Mouse (Mus musculus) limb, embryonic 12.5 days (tissue): ENCODE measurements around the gene Sptb. TPM values are rescaled to one million over a fixed set of nuclear protein-coding genes. Genes with fewer than 3 reads are reported as not detected.
A peak's percentile ranks its signal among the peaks of the same experiment; 100 is the strongest.

Experiments
- ATAC-seq: fragments of 200-750 bp; cut with Nextera tagmentation; 2 replicates; pipeline ENCODE4 v1.8.0; 2017; ENCODE audit warnings: low read depth, moderate TSS enrichment; ENCODE audit not compliant: insufficient number of reproducible peaks, insufficient read depth, low FRiP score, low TSS enrichment
- H3K27ac ChIP-seq: fragments of 300-500 bp; sonication (generic); 2 replicates; pipeline ENCODE4 v1.5.1; 2016; ENCODE audit warnings: mild to moderate bottlenecking, moderate library complexity
- H3K27me3 ChIP-seq: fragments of 300-500 bp; sonication (generic); 2 replicates; pipeline ENCODE4 v1.6.1; 2016; ENCODE audit warnings: mild to moderate bottlenecking, moderate library complexity
- H3K36me3 ChIP-seq: fragments of 300-500 bp; sonication (generic); 2 replicates; pipeline ENCODE4 v1.6.1; 2016; ENCODE audit warnings: mild to moderate bottlenecking, moderate library complexity
- H3K4me1 ChIP-seq: fragments of 300-500 bp; sonication (generic); replicated peaks from 2 replicates; pipeline ENCODE4 v1.6.1; 2016
- H3K4me2 ChIP-seq: fragments of 300-500 bp; sonication (generic); 2 replicates; pipeline ENCODE4 v1.6.1; 2016; ENCODE audit warnings: mild to moderate bottlenecking, moderate library complexity
- H3K4me3 ChIP-seq: fragments of 300-500 bp; sonication (generic); replicated peaks from 2 replicates; pipeline ENCODE4 v1.5.1; 2016; ENCODE audit warnings: mild to moderate bottlenecking
- H3K9ac ChIP-seq: fragments of 300-500 bp; sonication (generic); replicated peaks from 2 replicates; pipeline ENCODE4 v1.6.1; 2016; ENCODE audit warnings: mild to moderate bottlenecking, moderate library complexity
- H3K9me3 ChIP-seq: fragments of 300-500 bp; sonication (generic); 2 replicates; pipeline ENCODE4 v1.6.1; 2016; ENCODE audit warnings: mild to moderate bottlenecking, moderate library complexity
- WGBS: fragments of 180-500 bp; shearing (Covaris S2); methylation state at CpG from one replicate; pipeline ENCODE4 v1.1.7; 2016; 5-methylcytosine and 5-hydroxymethylcytosine counted together
- polyA plus RNA-seq: library from polyadenylated mRNA; unstranded; fragments of >200 nt; fragmentation: Nextera tagmentation; extraction: Ambion mirVana; gene quantifications from 2 replicates; pipeline ENCODE4 v1.2.1, GENCODE M21; 2016

Gene Sptb
- 1.3 and 1.7 TPM in 2 replicates for polyA plus RNA-seq

GRCm38 (mm10) chr12:76710351-76711100 lies at the start of gene Sptb:
Sptb (minus strand) TSS chr12:76710547.
- no peaks in the 10 kb centered on the region for H3K36me3 ChIP-seq
- H3K4me2 ChIP-seq = peak within 1 kb of the TSS; percentile 100
- peaks cover 30% of the 10 kb centered on the region for H3K4me1 ChIP-seq
- under 1% methylated on average over 40 of the region's 40 CpGs for WGBS
- no peak within 1 kb of the TSS for H3K27ac ChIP-seq
- H3K9me3 ChIP-seq = no peaks in the 10 kb centered on the region
- peak within 1 kb of the TSS; percentile 70 for H3K4me3 ChIP-seq
- peak within 1 kb of the TSS; percentile 64 for H3K9ac ChIP-seq
- peaks cover 63% of the 10 kb centered on the region for H3K27me3 ChIP-seq
- ATAC-seq = peak; percentile 60; the same call in 1 of the 2 replicates

DNA sequence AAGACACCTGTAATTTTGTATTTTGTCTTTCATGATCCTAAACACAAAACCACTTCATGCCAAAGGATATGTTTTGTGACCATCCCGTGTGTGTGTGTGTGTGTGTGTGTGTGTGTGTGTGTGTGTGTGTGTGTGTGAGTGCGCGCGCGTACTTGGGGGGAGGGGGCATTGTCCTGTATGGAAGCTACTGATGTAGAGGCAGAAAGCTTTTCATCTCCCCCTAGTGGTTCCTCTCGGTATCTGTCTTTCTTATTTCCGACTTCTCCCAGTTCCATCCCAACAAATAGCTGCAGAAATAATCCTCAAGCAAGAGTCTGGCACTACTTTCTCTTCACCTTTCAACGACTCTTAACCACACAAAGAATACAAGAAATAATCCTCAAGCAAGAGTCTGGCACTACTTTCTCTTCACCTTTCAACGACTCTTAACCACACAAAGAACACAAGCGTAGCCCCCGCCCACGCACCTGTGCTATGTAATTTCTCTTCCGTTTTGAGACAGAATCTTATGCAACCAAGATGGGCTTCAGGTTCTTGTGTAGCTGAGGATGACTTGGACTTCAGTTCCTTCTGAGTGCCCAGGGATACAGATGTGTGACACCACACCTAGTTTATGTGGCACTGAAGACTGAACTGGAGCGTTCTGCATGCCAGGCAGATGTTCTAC lies 42.4 kb upstream of the Sptb start:
- no peak overlapping the region for H3K27ac ChIP-seq
- 0 out of 2 replicates have a peak, but pooled peaks cover 3% of the 10 kb centered on the region for H3K9me3 ChIP-seq
- no peaks in the 10 kb centered on the region for H3K36me3 ChIP-seq
- H3K4me3 ChIP-seq = no peak overlapping the region
- no peaks in the 10 kb centered on the region for H3K4me1 ChIP-seq
- no peak overlapping the region for H3K9ac ChIP-seq
- no peak for ATAC-seq
- WGBS = 42% methylated on average over 14 of the region's 14 CpGs
- no peak overlapping the region for H3K4me2 ChIP-seq
- no peaks in the 10 kb centered on the region for H3K27me3 ChIP-seq

DNA sequence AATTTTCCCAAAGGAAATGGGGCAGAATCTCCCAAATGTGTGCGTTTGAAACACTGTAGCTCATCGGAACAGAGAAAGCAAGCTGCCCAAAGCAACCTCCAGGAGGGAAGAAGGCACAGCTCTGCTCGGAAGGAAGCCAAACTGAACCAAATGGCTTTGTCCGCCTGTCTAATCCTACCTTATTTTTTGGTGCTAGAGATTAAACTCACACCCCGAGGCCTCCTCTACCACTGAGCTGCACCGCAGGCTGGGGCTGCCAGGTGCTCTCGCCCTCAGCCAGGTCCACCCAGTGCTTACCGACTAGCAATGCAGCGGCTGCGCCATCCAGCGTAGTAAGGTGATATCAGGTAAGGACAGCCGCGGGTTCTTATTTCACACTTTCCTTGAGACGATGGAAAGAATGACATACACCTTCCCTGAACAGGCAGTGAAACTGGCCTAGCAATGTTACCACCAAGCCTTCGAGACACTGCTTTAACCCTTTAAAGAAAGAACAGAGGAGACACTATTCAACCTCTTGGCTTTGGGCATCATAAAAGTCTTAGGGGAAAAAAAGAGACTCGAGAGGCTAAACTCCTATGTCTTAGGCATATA lies 40.6 kb upstream of the Sptb start:
- H3K9me3 ChIP-seq = 0 out of 2 replicates have a peak, but pooled peaks cover 3% of the 10 kb centered on the region
- no peak overlapping the region for H3K9ac ChIP-seq
- H3K27ac ChIP-seq = no peak overlapping the region
- H3K4me2 ChIP-seq = no peak overlapping the region
- 79% methylated on average over 16 of the region's 16 CpGs for WGBS
- H3K4me1 ChIP-seq = no peaks in the 10 kb centered on the region
- H3K27me3 ChIP-seq = no peaks in the 10 kb centered on the region
- no peak for ATAC-seq
- no peaks in the 10 kb centered on the region for H3K36me3 ChIP-seq
- H3K4me3 ChIP-seq = no peak overlapping the region

- no peak overlapping the region for H3K9ac ChIP-seq
- 95% methylated on average over 4 of the region's 4 CpGs for WGBS
- H3K27ac ChIP-seq = no peak overlapping the region
- no peak overlapping the region for H3K4me2 ChIP-seq
- ATAC-seq = no peak
- H3K27me3 ChIP-seq = no peaks in the 10 kb centered on the region
- no peak overlapping the region for H3K4me3 ChIP-seq
- no peaks in the 10 kb centered on the region for H3K36me3 ChIP-seq
- H3K4me1 ChIP-seq = no peaks in the 10 kb centered on the region
- 0 out of 2 replicates have a peak, but pooled peaks cover 2% of the 10 kb centered on the region for H3K9me3 ChIP-seq
Measured at GRCm38 (mm10) chr12:76727955-76728354, 17.6 kb upstream of the Sptb start.

GRCm38 (mm10) chr12:76722026-76722425 lies 11.7 kb upstream of the Sptb start:
- no peak overlapping the region for H3K9ac ChIP-seq
- H3K4me1 ChIP-seq = no peaks in the 10 kb centered on the region
- H3K27me3 ChIP-seq = no peaks in the 10 kb centered on the region
- H3K36me3 ChIP-seq = no peaks in the 10 kb centered on the region
- no peak overlapping the region for H3K27ac ChIP-seq
- no peak overlapping the region for H3K4me3 ChIP-seq
- H3K9me3 ChIP-seq = no peaks in the 10 kb centered on the region
- ATAC-seq = no peak
- H3K4me2 ChIP-seq = no peak overlapping the region
- 81% methylated on average over 3 of the region's 3 CpGs for WGBS

DNA sequence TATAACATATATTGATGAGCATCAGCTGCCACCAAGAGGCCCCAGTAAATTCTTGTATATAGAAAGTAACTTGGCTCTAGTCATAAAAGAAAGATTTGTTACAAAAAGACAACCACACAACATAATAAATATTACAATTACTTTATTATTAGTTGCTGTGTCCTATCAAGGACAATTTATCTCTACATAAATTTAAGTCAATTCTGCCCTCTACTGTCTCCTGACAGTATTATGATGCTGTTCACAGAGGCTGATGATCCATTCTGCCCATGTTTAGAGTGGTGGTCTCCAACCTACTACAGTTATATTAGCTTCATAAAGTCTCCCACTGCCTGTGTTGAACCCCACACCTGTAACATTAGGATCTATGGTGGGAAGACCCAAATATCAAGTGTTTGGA lies 10.2 kb upstream of the Sptb start:
- H3K4me2 ChIP-seq = no peak overlapping the region
- no peak overlapping the region for H3K4me3 ChIP-seq
- no peak for ATAC-seq
- no peaks in the 10 kb centered on the region for H3K9me3 ChIP-seq
- H3K36me3 ChIP-seq = no peaks in the 10 kb centered on the region
- no peaks in the 10 kb centered on the region for H3K4me1 ChIP-seq
- no peak overlapping the region for H3K27ac ChIP-seq
- H3K9ac ChIP-seq = no peak overlapping the region
- H3K27me3 ChIP-seq = no peaks in the 10 kb centered on the region; the same call in 1 of the 2 replicates

GRCm38 (mm10) chr12:76718384-76718783 lies 8.0 kb upstream of the Sptb start:
- Histone ChIP-seq H3K9ac (no peak overlapping the region), H3K27me3 (peaks cover 3% of the 10 kb centered on the region), H3K27ac (no peak overlapping the region), H3K36me3 (no peaks in the 10 kb centered on the region), H3K4me3 (no peak overlapping the region), H3K4me1 (no peaks in the 10 kb centered on the region), H3K9me3 (no peaks in the 10 kb centered on the region), H3K4me2 (no peak overlapping the region)
- ATAC-seq = no peak
- 83% methylated on average over 4 of the region's 4 CpGs for WGBS

DNA sequence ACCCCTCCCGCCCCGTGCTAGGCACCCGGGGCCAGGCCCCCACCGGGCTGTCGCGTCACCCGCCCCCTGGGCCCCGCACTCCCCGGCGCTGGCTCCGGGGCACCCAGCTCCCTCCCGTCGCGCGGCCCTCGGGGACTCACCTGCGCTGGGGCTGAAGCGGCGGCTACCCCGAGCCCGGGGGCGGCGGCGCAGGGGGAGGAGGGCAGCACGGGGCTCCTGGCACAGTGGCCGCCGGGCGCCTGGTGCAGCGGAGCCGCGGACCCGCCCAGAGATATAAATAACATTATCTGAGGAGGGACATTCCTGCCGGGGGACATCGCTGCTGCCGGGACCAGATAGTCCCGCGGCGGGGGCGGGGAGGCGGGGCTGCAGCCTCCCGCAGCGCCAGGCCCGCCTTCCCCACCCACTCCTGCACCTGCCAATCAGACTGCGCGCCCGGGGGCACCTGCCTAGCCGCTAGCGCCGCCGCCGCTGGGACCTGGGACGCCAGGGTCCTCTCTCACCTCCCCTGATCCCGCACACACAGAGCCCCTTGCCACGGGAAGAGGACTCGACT lies 474 bp downstream of the Sptb start:
- no peaks in the 10 kb centered on the region for H3K36me3 ChIP-seq
- H3K9ac ChIP-seq = peak overlapping the region; percentile 64
- H3K27ac ChIP-seq = no peak overlapping the region
- peaks cover 35% of the 10 kb centered on the region for H3K4me1 ChIP-seq
- no peaks in the 10 kb centered on the region for H3K9me3 ChIP-seq
- peak overlapping the region; percentile 100 for H3K4me2 ChIP-seq
- 1% methylated on average over 49 of the region's 55 CpGs for WGBS
- peaks cover 63% of the 10 kb centered on the region for H3K27me3 ChIP-seq
- H3K4me3 ChIP-seq = peak overlapping the region; percentile 70
- peak; percentile 80 for ATAC-seq

DNA sequence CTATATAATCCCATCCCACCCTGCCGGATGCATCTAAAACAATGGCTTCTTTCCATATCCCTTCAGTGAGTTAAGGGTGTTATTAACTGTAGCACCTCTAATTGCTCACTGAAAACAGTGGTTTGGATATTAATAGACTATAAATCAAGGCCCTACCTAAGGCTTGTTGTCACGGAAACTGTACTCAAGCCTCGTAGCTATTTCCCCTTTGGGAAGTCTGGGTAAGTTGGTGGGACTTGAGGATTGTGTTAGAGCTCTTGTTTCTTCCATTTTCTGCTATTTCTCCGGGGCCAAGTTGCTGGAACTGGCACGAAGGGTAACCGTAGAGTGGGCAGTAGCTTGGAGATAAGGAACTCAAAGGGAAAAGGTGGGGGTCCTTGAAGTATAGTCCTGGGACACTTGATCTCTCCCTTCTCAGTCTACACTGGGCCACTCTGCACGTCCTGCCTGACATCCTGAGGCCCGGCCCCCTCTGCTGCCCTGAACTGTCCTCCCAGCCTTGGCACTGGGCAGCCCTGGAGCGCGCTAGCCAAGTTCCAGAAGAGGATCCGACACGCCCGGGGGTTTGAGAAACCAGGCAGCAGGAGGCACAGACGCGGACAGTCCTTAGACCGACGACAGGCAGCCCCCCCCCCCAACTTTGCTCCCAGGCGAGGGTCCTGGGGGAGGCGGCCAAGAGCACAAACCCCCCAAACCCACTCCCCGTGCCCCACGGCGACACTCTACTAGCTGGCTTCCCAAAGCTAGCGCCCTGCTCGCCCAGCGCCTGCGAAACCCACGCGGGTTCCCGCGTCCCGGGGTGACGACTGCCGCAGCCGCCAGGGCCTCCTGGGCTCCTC lies 1.2 kb downstream of the Sptb start:
- H3K9me3 ChIP-seq = no peaks in the 10 kb centered on the region
- peaks cover 63% of the 10 kb centered on the region for H3K27me3 ChIP-seq
- H3K9ac ChIP-seq = peak overlapping the region; percentile 64
- H3K4me1 ChIP-seq = peaks cover 35% of the 10 kb centered on the region
- H3K4me3 ChIP-seq = peak overlapping the region; percentile 70
- H3K4me2 ChIP-seq = peak overlapping the region; percentile 100
- ATAC-seq = peak; percentile 43; the same call in 1 of the 2 replicates
- H3K27ac ChIP-seq = no peak overlapping the region
- no peaks in the 10 kb centered on the region for H3K36me3 ChIP-seq
- WGBS = 4% methylated on average over 34 of the region's 34 CpGs

GRCm38 (mm10) chr12:76708181-76708580 lies 2.2 kb downstream of the Sptb start:
- WGBS = 69% methylated on average over 3 of the region's 3 CpGs
- ATAC-seq = no peak
- H3K9ac ChIP-seq = no peak overlapping the region
- H3K36me3 ChIP-seq = no peaks in the 10 kb centered on the region
- H3K4me1 ChIP-seq = peaks cover 35% of the 10 kb centered on the region
- no peak overlapping the region for H3K27ac ChIP-seq
- peaks cover 58% of the 10 kb centered on the region for H3K27me3 ChIP-seq
- no peaks in the 10 kb centered on the region for H3K9me3 ChIP-seq
- no peak overlapping the region for H3K4me2 ChIP-seq
- H3K4me3 ChIP-seq = no peak overlapping the region
